Mouse (Mus musculus): Measurements from ENCODE around the gene Col7a1. TPM values are rescaled to one million over a fixed set of nuclear protein-coding genes. Genes with fewer than 3 reads are reported as not detected.

Col7a1 gene
- polyA plus RNA-seq, 1 experiment from 2014 or later = 1.9 TPM

GRCm38 (mm10) chr9:109008081-109008480 lies 54.7 kb downstream of the Col7a1 start:
- Histone ChIP-seq H3K36me3 (peaks cover 11% of the 10 kb centered on the region; the same call in 1 of the 2 replicates), H3K4me3 (no peak overlapping the region)

GRCm38 (mm10) chr9:109008994-109009635 lies 55.7 kb downstream of the Col7a1 start:
- Histone ChIP-seq H3K27me3 (replicated peaks) (no peaks in the 10 kb centered on the region), H3K4me2 (replicated peaks) (no peak overlapping the region), H3K4me3 (no peak overlapping the region), H3K4me1 (no peaks in the 10 kb centered on the region), H3K27ac (no peak overlapping the region), H3K9ac (no peak overlapping the region), H3K9me3 (no peaks in the 10 kb centered on the region), H3K36me3 (peaks cover 11% of the 10 kb centered on the region; the same call in 1 of the 2 replicates)
- 73% methylated on average over 10 of the region's 10 CpGs for WGBS
- ATAC-seq (ENCODE audit: low FRiP score, low read depth) = no peak

More at GRCm38 (mm10) chr9:109008081-109008480, 54.7 kb downstream of the Col7a1 start:
- Histone ChIP-seq H3K27ac (no peak overlapping the region), H3K27me3 (replicated peaks) (no peaks in the 10 kb centered on the region), H3K9me3 (no peaks in the 10 kb centered on the region), H3K9ac (no peak overlapping the region), H3K4me2 (replicated peaks) (no peak overlapping the region), H3K4me1 (no peaks in the 10 kb centered on the region)
- WGBS = 83% methylated on average over 9 of the region's 9 CpGs
- no peak for ATAC-seq (ENCODE audit: low FRiP score, low read depth)

GRCm38 (mm10) chr9:109009636-109010315 lies 56.4 kb downstream of the Col7a1 start:
- WGBS = 58% methylated on average over 17 of the region's 17 CpGs
- Histone ChIP-seq H3K4me1 (no peaks in the 10 kb centered on the region), H3K27ac (no peak overlapping the region), H3K4me2 (replicated peaks) (no peak overlapping the region), H3K4me3 (no peak overlapping the region), H3K27me3 (replicated peaks) (no peaks in the 10 kb centered on the region), H3K9ac (no peak overlapping the region), H3K36me3 (peaks cover 11% of the 10 kb centered on the region; the same call in 1 of the 2 replicates), H3K9me3 (no peaks in the 10 kb centered on the region)
- ATAC-seq (ENCODE audit: low FRiP score, low read depth) = no peak

GRCm38 (mm10) chr9:109010316-109010690 lies 56.9 kb downstream of the Col7a1 start:
- H3K4me3 ChIP-seq = no peak overlapping the region
- 85% methylated on average over 14 of the region's 14 CpGs for WGBS
- no peak overlapping the region for H3K27ac ChIP-seq
- ATAC-seq (ENCODE audit: low FRiP score, low read depth) = no peak
- no peaks in the 10 kb centered on the region for H3K27me3 ChIP-seq (replicated peaks)
- H3K4me2 ChIP-seq (replicated peaks) = no peak overlapping the region
- H3K36me3 ChIP-seq = peaks cover 11% of the 10 kb centered on the region; the same call in 1 of the 2 replicates
- H3K4me1 ChIP-seq = no peaks in the 10 kb centered on the region
- no peak overlapping the region for H3K9ac ChIP-seq
- no peaks in the 10 kb centered on the region for H3K9me3 ChIP-seq

- H3K9me3 ChIP-seq = no peaks in the 10 kb centered on the region
Measured at GRCm38 (mm10) chr9:109015397-109015796, 62.0 kb downstream of the Col7a1 start.

GRCm38 (mm10) chr9:109016973-109017604 lies 63.7 kb downstream of the Col7a1 start:
- no peak overlapping the region for H3K27ac ChIP-seq
- no peaks in the 10 kb centered on the region for H3K27me3 ChIP-seq (replicated peaks)
- no peak for ATAC-seq (ENCODE audit: low FRiP score, low read depth)
- H3K4me3 ChIP-seq = no peak overlapping the region
- no peaks in the 10 kb centered on the region for H3K4me1 ChIP-seq
- 71% methylated on average over 11 of the region's 11 CpGs for WGBS
- H3K36me3 ChIP-seq = peaks cover 3% of the 10 kb centered on the region; the same call in 1 of the 2 replicates
- no peaks in the 10 kb centered on the region for H3K9me3 ChIP-seq
- no peak overlapping the region for H3K4me2 ChIP-seq (replicated peaks)
- H3K9ac ChIP-seq = no peak overlapping the region

More at GRCm38 (mm10) chr9:109015397-109015796, 62.0 kb downstream of the Col7a1 start:
- Histone ChIP-seq H3K27me3 (replicated peaks) (no peaks in the 10 kb centered on the region), H3K9ac (no peak overlapping the region), H3K36me3 (peaks cover 10% of the 10 kb centered on the region; the same call in 1 of the 2 replicates), H3K27ac (no peak overlapping the region), H3K4me1 (no peaks in the 10 kb centered on the region), H3K4me2 (replicated peaks) (no peak overlapping the region), H3K4me3 (no peak overlapping the region)
- WGBS = 71% methylated on average over 8 of the region's 8 CpGs
- ATAC-seq (ENCODE audit: low FRiP score, low read depth) = no peak

- Histone ChIP-seq H3K27me3 (replicated peaks) (no peaks in the 10 kb centered on the region), H3K4me3 (no peak overlapping the region), H3K4me1 (no peaks in the 10 kb centered on the region), H3K9me3 (no peaks in the 10 kb centered on the region), H3K9ac (no peak overlapping the region), H3K27ac (no peak overlapping the region), H3K4me2 (replicated peaks) (no peak overlapping the region), H3K36me3 (peaks cover 13% of the 10 kb centered on the region; the same call in 1 of the 2 replicates)
- no peak for ATAC-seq (ENCODE audit: low FRiP score, low read depth)
- WGBS = 82% methylated on average over 4 of the region's 4 CpGs
Measured at GRCm38 (mm10) chr9:109021428-109021827, 68.0 kb downstream of the Col7a1 start.

GRCm38 (mm10) chr9:109022866-109023685 lies 69.7 kb downstream of the Col7a1 start:
- no peak for ATAC-seq (ENCODE audit: low FRiP score, low read depth)
- H3K27me3 ChIP-seq (replicated peaks) = no peaks in the 10 kb centered on the region
- no peaks in the 10 kb centered on the region for H3K4me1 ChIP-seq
- no peak overlapping the region for H3K9ac ChIP-seq
- H3K36me3 ChIP-seq = peaks cover 16% of the 10 kb centered on the region; the same call in 1 of the 2 replicates
- WGBS = 93% methylated on average over 17 of the region's 17 CpGs
- no peak overlapping the region for H3K4me2 ChIP-seq (replicated peaks)
- no peaks in the 10 kb centered on the region for H3K9me3 ChIP-seq
- H3K27ac ChIP-seq = no peak overlapping the region
- no peak overlapping the region for H3K4me3 ChIP-seq

GRCm38 (mm10) chr9:109027521-109027920 lies 74.1 kb downstream of the Col7a1 start:
- 82% methylated on average over 8 of the region's 8 CpGs for WGBS
- Histone ChIP-seq H3K9me3 (no peaks in the 10 kb centered on the region), H3K4me2 (replicated peaks) (no peak overlapping the region), H3K9ac (no peak overlapping the region), H3K4me1 (no peaks in the 10 kb centered on the region), H3K4me3 (no peak overlapping the region), H3K27me3 (replicated peaks) (no peaks in the 10 kb centered on the region), H3K36me3 (peaks cover 23% of the 10 kb centered on the region; the same call in 1 of the 2 replicates), H3K27ac (no peak overlapping the region)
- ATAC-seq (ENCODE audit: low FRiP score, low read depth) = no peak

GRCm38 (mm10) chr9:109028421-109028820 lies 75.0 kb downstream of the Col7a1 start:
- no peaks in the 10 kb centered on the region for H3K4me1 ChIP-seq
- H3K27me3 ChIP-seq (replicated peaks) = no peaks in the 10 kb centered on the region
- no peaks in the 10 kb centered on the region for H3K9me3 ChIP-seq
- no peak for ATAC-seq (ENCODE audit: low FRiP score, low read depth)
- WGBS = 82% methylated on average over 3 of the region's 3 CpGs
- H3K9ac ChIP-seq = no peak overlapping the region
- no peak overlapping the region for H3K27ac ChIP-seq
- H3K36me3 ChIP-seq = peaks cover 22% of the 10 kb centered on the region; the same call in 1 of the 2 replicates
- no peak overlapping the region for H3K4me3 ChIP-seq
- no peak overlapping the region for H3K4me2 ChIP-seq (replicated peaks)

- ATAC-seq (ENCODE audit: low FRiP score, low read depth) = no peak
- 71% methylated on average over 5 of the region's 5 CpGs for WGBS
- Histone ChIP-seq H3K4me3 (no peak overlapping the region), H3K4me2 (replicated peaks) (no peak overlapping the region), H3K9ac (no peak overlapping the region), H3K27ac (no peak overlapping the region), H3K9me3 (no peaks in the 10 kb centered on the region), H3K27me3 (replicated peaks) (no peaks in the 10 kb centered on the region), H3K36me3 (peaks cover 20% of the 10 kb centered on the region; the same call in 1 of the 2 replicates), H3K4me1 (no peaks in the 10 kb centered on the region)
Measured at GRCm38 (mm10) chr9:109028919-109029318, 75.5 kb downstream of the Col7a1 start.
